Mouse (Mus musculus): ENCODE results near the gene Upk1b. TPM values are rescaled to one million over a fixed set of nuclear protein-coding genes. Genes with fewer than 3 reads are reported as not detected.
"Not testable (repeated sequence)": the region's sequence is repeated elsewhere in the genome, so short reads cannot be mapped to it uniquely, and the experiment has no call there.

Gene Upk1b
- polyA plus RNA-seq (2016; fragmentation: Nextera tagmentation; extraction: Ambion mirVana), result 1.1 and 1.9 TPM in 2 replicates

- Histone ChIP-seq H3K9me3 (no peaks in the 10 kb centered on the region), H3K4me2 (no peak within 1 kb of the TSS; the same call in 1 of the 2 replicates), H3K4me3 (replicated peaks) (no peak within 1 kb of the TSS)
Observed at GRCm38 (mm10) chr16:38800091-38800490, at the start of gene Upk1b. Upk1b (minus strand) TSS chr16:38800328.

GRCm38 (mm10) chr16:38828649-38829048 is 28.5 kb upstream of the Upk1b start, which contains the start of gene 4930435E12Rik:
4930435E12Rik (minus strand) TSS chr16:38828749.
- no peaks in the 10 kb centered on the region for H3K36me3 ChIP-seq (replicated peaks)
- no peak within 1 kb of the TSS for H3K27ac ChIP-seq
- no peaks in the 10 kb centered on the region for H3K4me1 ChIP-seq
- H3K9me3 ChIP-seq, result no peaks in the 10 kb centered on the region
- no peak within 1 kb of the TSS for H3K9ac ChIP-seq
- H3K4me3 ChIP-seq (replicated peaks), result no peak within 1 kb of the TSS
- H3K27me3 ChIP-seq, result no peaks in the 10 kb centered on the region
- 89% methylated on average over 3 of the region's 3 CpGs for WGBS
- no peak within 1 kb of the TSS for H3K4me2 ChIP-seq
- no peak for ATAC-seq (ENCODE audit: low FRiP score)

More at GRCm38 (mm10) chr16:38800091-38800490, at the start of gene Upk1b:
- no peak for ATAC-seq (ENCODE audit: low FRiP score)
- H3K27ac ChIP-seq, result no peak within 1 kb of the TSS
- WGBS, result 69% methylated on average over 10 of the region's 10 CpGs
- H3K27me3 ChIP-seq, result no peaks in the 10 kb centered on the region; the same call in 1 of the 2 replicates
- no peaks in the 10 kb centered on the region for H3K4me1 ChIP-seq
- H3K9ac ChIP-seq, result no peak within 1 kb of the TSS
- H3K36me3 ChIP-seq (replicated peaks), result no peaks in the 10 kb centered on the region

- H3K27ac ChIP-seq, result no peak overlapping the region
- no peak overlapping the region for H3K4me3 ChIP-seq (replicated peaks)
- no peak overlapping the region for H3K9ac ChIP-seq
- peaks cover 9% of the 10 kb centered on the region for H3K4me1 ChIP-seq
- no peak overlapping the region for H3K4me2 ChIP-seq
- 34% methylated on average over 8 of the region's 8 CpGs for WGBS
- ATAC-seq (ENCODE audit: low FRiP score), result no peak
- H3K9me3 ChIP-seq, result no peaks in the 10 kb centered on the region
- no peaks in the 10 kb centered on the region for H3K27me3 ChIP-seq
- H3K36me3 ChIP-seq (replicated peaks), result no peaks in the 10 kb centered on the region
Observed at GRCm38 (mm10) chr16:38812521-38812920, 12.4 kb upstream of the Upk1b start.

- no peak for ATAC-seq (ENCODE audit: low FRiP score)
- WGBS, result 89% methylated on average over 5 of the region's 5 CpGs
Observed at GRCm38 (mm10) chr16:38810196-38810595, 10.1 kb upstream of the Upk1b start.

GRCm38 (mm10) chr16:38807796-38808195 is 7.7 kb upstream of the Upk1b start:
- H3K4me3 ChIP-seq (replicated peaks), result not testable (repeated sequence)
- 88% methylated on average over 5 of the region's 5 CpGs for WGBS

More at GRCm38 (mm10) chr16:38810196-38810595, 10.1 kb upstream of the Upk1b start:
- no peaks in the 10 kb centered on the region for H3K36me3 ChIP-seq (replicated peaks)
- no peaks in the 10 kb centered on the region for H3K27me3 ChIP-seq
- H3K4me3 ChIP-seq (replicated peaks), result no peak overlapping the region
- H3K9me3 ChIP-seq, result no peaks in the 10 kb centered on the region
- no peak overlapping the region for H3K9ac ChIP-seq
- no peak overlapping the region for H3K4me2 ChIP-seq
- no peaks in the 10 kb centered on the region for H3K4me1 ChIP-seq
- H3K27ac ChIP-seq, result no peak overlapping the region

GRCm38 (mm10) chr16:38798957-38799450 is 1.1 kb downstream of the Upk1b start:
- H3K27ac ChIP-seq, result no peak overlapping the region
- no peak overlapping the region for H3K9ac ChIP-seq
- ATAC-seq (ENCODE audit: low FRiP score), result no peak
- no peaks in the 10 kb centered on the region for H3K9me3 ChIP-seq
- no peaks in the 10 kb centered on the region; the same call in 1 of the 2 replicates for H3K27me3 ChIP-seq
- H3K4me3 ChIP-seq (replicated peaks), result no peak overlapping the region
- no peaks in the 10 kb centered on the region for H3K36me3 ChIP-seq (replicated peaks)
- 96% methylated on average over 3 of the region's 3 CpGs for WGBS
- no peak overlapping the region for H3K4me2 ChIP-seq
- H3K4me1 ChIP-seq, result no peaks in the 10 kb centered on the region

More at GRCm38 (mm10) chr16:38807796-38808195, 7.7 kb upstream of the Upk1b start:
- not testable (repeated sequence) for H3K4me1 ChIP-seq; H3K4me2 ChIP-seq; ATAC-seq (ENCODE audit: low FRiP score); H3K27ac ChIP-seq; H3K9ac ChIP-seq; H3K9me3 ChIP-seq; H3K36me3 ChIP-seq (replicated peaks); H3K27me3 ChIP-seq

- Histone ChIP-seq H3K4me2 (no peak overlapping the region), H3K4me1 (no peaks in the 10 kb centered on the region), H3K4me3 (replicated peaks) (no peak overlapping the region), H3K27ac (no peak overlapping the region), H3K9ac (no peak overlapping the region), H3K36me3 (replicated peaks) (no peaks in the 10 kb centered on the region), H3K9me3 (no peaks in the 10 kb centered on the region), H3K27me3 (no peaks in the 10 kb centered on the region)
- 72% methylated on average over 6 of the region's 6 CpGs for WGBS
- ATAC-seq (ENCODE audit: low FRiP score), result no peak
Observed at GRCm38 (mm10) chr16:38793120-38793519, 7.0 kb downstream of the Upk1b start.

- WGBS, result 85% methylated on average over 3 of the region's 3 CpGs
- H3K27ac ChIP-seq, result no peak overlapping the region
- H3K27me3 ChIP-seq, result no peaks in the 10 kb centered on the region
- H3K9me3 ChIP-seq, result no peaks in the 10 kb centered on the region
- H3K4me3 ChIP-seq (replicated peaks), result no peak overlapping the region
- H3K4me2 ChIP-seq, result no peak overlapping the region
- H3K4me1 ChIP-seq, result no peaks in the 10 kb centered on the region
- ATAC-seq (ENCODE audit: low FRiP score), result no peak
- H3K36me3 ChIP-seq (replicated peaks), result no peaks in the 10 kb centered on the region
- no peak overlapping the region for H3K9ac ChIP-seq
Observed at GRCm38 (mm10) chr16:38789966-38790365, 10.2 kb downstream of the Upk1b start.

GRCm38 (mm10) chr16:38789016-38789415 is 11.1 kb downstream of the Upk1b start:
- no peak for ATAC-seq (ENCODE audit: low FRiP score)
- Histone ChIP-seq H3K27me3 (no peaks in the 10 kb centered on the region), H3K4me3 (replicated peaks) (no peak overlapping the region), H3K4me2 (no peak overlapping the region), H3K9ac (no peak overlapping the region), H3K27ac (no peak overlapping the region), H3K9me3 (no peaks in the 10 kb centered on the region), H3K36me3 (replicated peaks) (no peaks in the 10 kb centered on the region), H3K4me1 (no peaks in the 10 kb centered on the region)
- WGBS, result 90% methylated on average over 2 of the region's 2 CpGs

- H3K4me3 ChIP-seq (replicated peaks), result no peak overlapping the region
- no peaks in the 10 kb centered on the region for H3K9me3 ChIP-seq
- no peak overlapping the region for H3K9ac ChIP-seq
- no peaks in the 10 kb centered on the region for H3K27me3 ChIP-seq
- H3K4me1 ChIP-seq, result no peaks in the 10 kb centered on the region
- 84% methylated on average over 7 of the region's 7 CpGs for WGBS
- no peak overlapping the region for H3K4me2 ChIP-seq
- no peak for ATAC-seq (ENCODE audit: low FRiP score)
- no peak overlapping the region for H3K27ac ChIP-seq
- no peaks in the 10 kb centered on the region for H3K36me3 ChIP-seq (replicated peaks)
Observed at GRCm38 (mm10) chr16:38785301-38785700, 14.8 kb downstream of the Upk1b start.

- H3K27ac ChIP-seq, result no peak overlapping the region
- H3K36me3 ChIP-seq (replicated peaks), result no peaks in the 10 kb centered on the region
- no peaks in the 10 kb centered on the region for H3K27me3 ChIP-seq
- ATAC-seq (ENCODE audit: low FRiP score), result no peak
- H3K9ac ChIP-seq, result no peak overlapping the region
- no peak overlapping the region for H3K4me2 ChIP-seq
- H3K4me1 ChIP-seq, result no peaks in the 10 kb centered on the region
- no peak overlapping the region for H3K4me3 ChIP-seq (replicated peaks)
- 61% methylated on average over 2 of the region's 2 CpGs for WGBS
- no peaks in the 10 kb centered on the region for H3K9me3 ChIP-seq
Observed at GRCm38 (mm10) chr16:38782524-38783067, 17.5 kb downstream of the Upk1b start.

GRCm38 (mm10) chr16:38781946-38782345 is 18.2 kb downstream of the Upk1b start:
- Histone ChIP-seq H3K36me3 (replicated peaks) (no peaks in the 10 kb centered on the region), H3K27ac (no peak overlapping the region), H3K4me1 (no peaks in the 10 kb centered on the region), H3K27me3 (no peaks in the 10 kb centered on the region), H3K4me2 (no peak overlapping the region), H3K9me3 (no peaks in the 10 kb centered on the region), H3K4me3 (replicated peaks) (no peak overlapping the region), H3K9ac (no peak overlapping the region)
- no peak for ATAC-seq (ENCODE audit: low FRiP score)
- WGBS, result 80% methylated on average over 2 of the region's 2 CpGs

GRCm38 (mm10) chr16:38780960-38781572 is 19.1 kb downstream of the Upk1b start:
- Histone ChIP-seq H3K36me3 (replicated peaks) (no peaks in the 10 kb centered on the region), H3K27me3 (no peaks in the 10 kb centered on the region), H3K4me2 (no peak overlapping the region), H3K9ac (no peak overlapping the region), H3K4me3 (replicated peaks) (no peak overlapping the region), H3K4me1 (no peaks in the 10 kb centered on the region), H3K27ac (no peak overlapping the region), H3K9me3 (no peaks in the 10 kb centered on the region)
- ATAC-seq (ENCODE audit: low FRiP score), result no peak
- WGBS, result 97% methylated on average over 7 of the region's 7 CpGs

Measured in forebrain, embryonic 12.5 days (tissue).